Mouse (Mus musculus): Measurements from ENCODE around the gene Apela. TPM values are rescaled to one million over a fixed set of nuclear protein-coding genes. Genes with fewer than 3 reads are reported as not detected.
"Not testable (repeated sequence)": the region's sequence is repeated elsewhere in the genome, so short reads cannot be mapped to it uniquely, and the experiment has no call there.

Gene Apela
- total RNA-seq, 1 experiment from 2014 or later: not detected

GRCm38 (mm10) chr8:65022485-65022884 is 14.7 kb downstream of the Apela start:
- peak; percentile 75 for DNase-seq

GRCm38 (mm10) chr8:65018423-65018822 is 18.7 kb downstream of the Apela start, which contains the start of the genes Trim61 and Trim60:
Gene Trim61 (minus strand): TSS chr8:65018523.
Gene Trim60 (minus strand): TSS chr8:65018584.
- no peak for DNase-seq

GRCm38 (mm10) chr8:65007616-65008015 is 29.5 kb downstream of the Apela start:
- not testable (repeated sequence) for DNase-seq

GRCm38 (mm10) chr8:64998806-64999365 is 38.2 kb downstream of the Apela start:
- no peak for DNase-seq

- no peak for DNase-seq
Observed at GRCm38 (mm10) chr8:64987731-64988130, 49.4 kb downstream of the Apela start, which contains the start of gene Trim75. Gene Trim75 (minus strand): TSS chr8:64987831.

GRCm38 (mm10) chr8:64983150-64983897 is 53.8 kb downstream of the Apela start:
- DNase-seq: peak; percentile 21

Other genes starting within 250 kb of the Apela start
- 47.2 and 48.8 TPM in 2 replicates for gene Klhl2, start 187.3 kb downstream of the Apela start, total RNA-seq (2021)
- 35.3 TPM in 2 replicates for gene Tmem192, start 90.2 kb downstream of the Apela start, total RNA-seq (2021)
- not detected in 2 replicates for gene Trim75, start 49.5 kb downstream of the Apela start, total RNA-seq (2021)
- not detected in 2 replicates for gene Trim61, start 18.8 kb downstream of the Apela start, total RNA-seq (2021)
- not detected in 2 replicates for gene Trim60, start 18.8 kb downstream of the Apela start, total RNA-seq (2021)
- gene Gm10663, start 37.7 kb upstream of the Apela start, total RNA-seq (2021): not detected in 2 replicates
- gene BC030870, start 92.2 kb upstream of the Apela start, total RNA-seq (2021): not detected in 2 replicates

All from adrenal gland, postnatal 14 days (tissue).